Mouse (Mus musculus) naive thymus-derived CD4-positive, alpha-beta T cell, adult 5 months (primary cell): ENCODE results near the gene Acox2. TPM values are rescaled to one million over a fixed set of nuclear protein-coding genes. Genes with fewer than 3 reads are reported as not detected.

Experiments used
- polyA plus RNA-seq: library from polyadenylated mRNA; unstranded; fragments of 100-300 nt; shearing (Covaris generic); gene quantifications from one replicate; pipeline ENCODE4 v1.2.1, GENCODE M21; 2017

The Acox2 gene
- not detected for polyA plus RNA-seq

GRCm38 (mm10) chr14:8259166-8259565 lies at the start of gene Acox2:
Gene Acox2, minus strand, starts transcription at chr14:8259353.

DNA sequence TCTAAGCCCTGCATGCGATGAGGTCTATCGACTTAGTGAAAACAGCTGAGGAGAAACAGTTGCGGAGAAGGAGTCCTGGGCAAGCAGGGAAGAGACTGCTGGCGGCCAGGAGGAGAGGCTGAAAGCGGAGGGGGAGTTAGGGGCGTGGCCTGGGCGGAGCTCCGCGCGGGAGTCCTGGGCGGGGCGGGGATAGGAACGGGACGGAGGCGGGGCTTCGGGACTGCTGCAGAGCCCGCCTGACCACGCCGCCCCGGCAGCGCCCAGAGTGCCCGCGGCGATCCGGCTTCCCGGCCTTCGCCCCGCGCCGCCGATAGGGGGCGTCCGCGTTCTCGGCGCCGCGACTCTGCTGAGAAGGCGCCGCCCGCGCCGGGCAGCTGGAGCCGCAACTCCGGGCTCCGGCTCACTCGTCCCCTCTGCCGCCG lies 45.3 kb downstream of the Acox2 start, which contains the start of gene Kctd6:
Gene Kctd6 (plus strand): TSS at position 338 of the 422 bp plus-strand sequence.

Other genes starting within 250 kb of the Acox2 start
- gene Rpp14, start 179.0 kb downstream of the Acox2 start, polyA plus RNA-seq = 40.6 TPM
- 70.5 TPM for gene Pxk, start 161.1 kb downstream of the Acox2 start, polyA plus RNA-seq
- gene Pdhb, start 86.3 kb downstream of the Acox2 start, polyA plus RNA-seq = 201 TPM
- gene Kctd6, start 45.2 kb downstream of the Acox2 start, polyA plus RNA-seq = 23.3 TPM
- gene Fam107a, start 58.7 kb upstream of the Acox2 start, polyA plus RNA-seq = not detected
- not detected for gene Oit1, start 119.4 kb upstream of the Acox2 start, polyA plus RNA-seq